Mouse (Mus musculus): Measurements from ENCODE around the gene Fut1. TPM values are rescaled to one million over a fixed set of nuclear protein-coding genes. Genes with fewer than 3 reads are reported as not detected.
"Not testable (repeated sequence)": the region's sequence is repeated elsewhere in the genome, so short reads cannot be mapped to it uniquely, and the experiment has no call there.

Fut1 gene
- total RNA-seq, 1 experiment from 2014 or later = 0.25 TPM

DNA sequence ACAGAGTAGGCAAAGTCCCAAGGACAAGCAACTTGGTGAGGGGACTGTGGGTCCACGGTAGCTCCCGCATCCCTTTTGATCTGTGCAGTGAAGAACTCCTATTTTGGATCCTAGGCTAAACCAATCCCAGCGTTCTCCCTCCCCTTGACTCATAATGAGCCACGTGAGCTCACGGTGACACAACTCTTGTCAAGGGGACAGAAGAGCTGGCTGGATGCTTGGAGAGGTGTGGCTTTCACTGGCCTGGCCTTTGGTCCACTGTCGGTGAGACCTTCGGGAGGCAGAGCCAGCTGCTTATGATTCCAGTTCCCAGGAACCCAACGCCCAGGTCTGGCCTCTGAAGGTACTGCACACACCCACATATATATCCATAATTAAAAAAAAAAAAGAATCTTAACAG, 32.3 kb downstream of the Fut1 start:
- no peak for ATAC-seq (replicated peaks in 1 of 2; ENCODE audit: insufficient read depth in 1 of 2, low FRiP score in 2 of 2, low TSS enrichment in 1 of 2, low read depth in 1 of 2, poor library complexity in 2 of 2, severe bottlenecking in 2 of 2)

DNA sequence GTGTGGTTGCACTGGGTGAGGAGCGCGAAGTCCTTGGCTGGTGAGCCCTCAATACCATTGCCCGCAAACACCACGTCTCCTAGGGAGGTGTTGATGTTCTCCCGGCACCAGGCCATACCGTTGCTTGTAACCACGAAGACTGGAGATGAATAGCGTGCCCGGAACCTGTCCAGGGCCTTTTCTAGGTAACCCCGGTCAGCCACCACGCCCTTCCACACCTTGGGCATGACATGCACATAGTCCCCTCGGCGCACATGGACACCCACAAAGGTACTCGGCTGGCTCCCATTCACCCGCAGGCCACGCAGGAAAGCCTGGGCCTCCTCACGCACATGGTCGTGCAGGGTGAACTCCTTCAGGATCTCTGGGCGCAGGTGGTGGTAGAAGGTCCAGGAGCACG, 33.4 kb downstream of the Fut1 start:
- ATAC-seq (replicated peaks in 1 of 2; ENCODE audit: insufficient read depth in 1 of 2, low FRiP score in 2 of 2, low TSS enrichment in 1 of 2, low read depth in 1 of 2, poor library complexity in 2 of 2, severe bottlenecking in 2 of 2) = not testable (repeated sequence)

DNA sequence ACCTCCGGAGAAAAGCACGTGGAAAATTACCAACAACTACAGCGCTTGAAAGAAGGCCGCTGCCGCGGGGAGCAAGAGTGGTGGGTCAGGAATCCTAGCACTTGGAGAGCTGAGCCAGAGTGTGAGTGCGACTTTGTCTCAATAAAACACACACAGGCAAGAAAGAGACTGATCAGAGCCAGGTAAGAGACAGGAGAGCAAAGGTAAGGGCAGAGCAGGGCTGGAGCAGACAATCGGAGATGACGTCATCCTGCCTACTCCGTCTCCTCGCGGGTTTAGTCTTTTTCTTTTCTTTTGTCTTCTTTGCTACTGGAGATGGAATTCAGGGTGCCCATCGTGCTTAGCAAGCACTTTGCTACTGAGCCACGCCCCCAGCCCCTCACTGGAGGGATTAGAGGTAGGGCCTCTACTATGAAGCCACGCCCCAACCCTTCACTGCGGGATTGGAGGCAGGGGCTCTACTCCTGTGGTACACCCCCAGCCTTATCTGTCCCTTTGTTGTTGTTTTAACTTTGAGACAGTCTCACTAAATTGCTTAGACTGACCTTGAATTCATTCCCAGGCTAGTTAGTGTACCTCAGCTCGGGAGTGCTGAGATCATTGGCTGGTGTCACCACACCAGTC, 37.4 kb downstream of the Fut1 start:
- peak in 1 of 2 experiments; percentile 17; a peak in 1 of 4 replicates for ATAC-seq (replicated peaks in 1 of 2; ENCODE audit: insufficient read depth in 1 of 2, low FRiP score in 2 of 2, low TSS enrichment in 1 of 2, low read depth in 1 of 2, poor library complexity in 2 of 2, severe bottlenecking in 2 of 2)

GRCm38 (mm10) chr7:45660746-45661478, 43.8 kb downstream of the Fut1 start:
- peak; percentile 56 to 74; a peak in 3 of 4 replicates for ATAC-seq (replicated peaks in 1 of 2; ENCODE audit: insufficient read depth in 1 of 2, low FRiP score in 2 of 2, low TSS enrichment in 1 of 2, low read depth in 1 of 2, poor library complexity in 2 of 2, severe bottlenecking in 2 of 2)

DNA sequence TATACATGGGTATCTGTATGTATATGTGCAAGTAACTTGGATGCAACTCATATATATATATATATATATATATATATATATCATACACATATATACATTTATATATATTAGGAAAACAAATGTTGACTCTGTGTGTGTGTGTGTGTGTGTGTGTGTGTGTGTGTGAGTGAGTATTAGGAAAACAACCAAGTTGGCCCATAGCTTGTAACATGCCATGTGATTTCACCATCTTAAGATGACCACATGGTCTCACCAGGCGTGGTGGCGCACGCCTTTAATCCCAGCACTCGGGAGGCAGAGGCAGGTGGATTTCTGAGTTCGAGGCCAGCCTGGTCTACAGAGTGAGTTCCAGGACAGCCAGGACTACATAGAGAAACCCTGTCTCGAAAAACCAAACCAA, 44.6 kb downstream of the Fut1 start:
- ATAC-seq (replicated peaks in 1 of 2; ENCODE audit: insufficient read depth in 1 of 2, low FRiP score in 2 of 2, low TSS enrichment in 1 of 2, low read depth in 1 of 2, poor library complexity in 2 of 2, severe bottlenecking in 2 of 2) = not testable (repeated sequence)

GRCm38 (mm10) chr7:45665303-45666138, 48.4 kb downstream of the Fut1 start:
- ATAC-seq (replicated peaks in 1 of 2; ENCODE audit: insufficient read depth in 1 of 2, low FRiP score in 2 of 2, low TSS enrichment in 1 of 2, low read depth in 1 of 2, poor library complexity in 2 of 2, severe bottlenecking in 2 of 2) = no peak

- no peak for ATAC-seq (replicated peaks in 1 of 2; ENCODE audit: insufficient read depth in 1 of 2, low FRiP score in 2 of 2, low TSS enrichment in 1 of 2, low read depth in 1 of 2, poor library complexity in 2 of 2, severe bottlenecking in 2 of 2)
Observed at GRCm38 (mm10) chr7:45666161-45666560, 49.1 kb downstream of the Fut1 start, which contains the start of gene Fut2. Gene Fut2, minus strand, starts transcription at chr7:45666394.

DNA sequence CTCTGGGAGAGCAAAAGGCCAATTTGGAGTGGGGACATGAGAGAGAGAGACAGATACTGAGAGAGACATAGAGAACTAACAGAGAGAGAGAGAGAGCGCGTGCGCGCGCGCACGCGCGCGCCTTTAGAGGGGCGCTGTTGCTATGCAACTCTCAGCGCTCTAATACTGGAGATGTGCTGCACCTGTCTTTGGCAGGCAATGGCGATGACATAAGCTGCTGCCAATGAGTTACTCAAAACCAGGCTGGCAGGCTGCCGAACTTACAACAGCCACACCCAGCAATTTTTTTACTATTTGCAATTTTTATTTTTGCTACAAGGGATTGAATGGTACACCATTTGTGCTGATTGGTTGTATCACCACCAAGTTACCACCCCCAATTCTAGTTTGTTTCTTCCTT, 50.7 kb downstream of the Fut1 start:
- no peak for ATAC-seq (replicated peaks in 1 of 2; ENCODE audit: insufficient read depth in 1 of 2, low FRiP score in 2 of 2, low TSS enrichment in 1 of 2, low read depth in 1 of 2, poor library complexity in 2 of 2, severe bottlenecking in 2 of 2)

GRCm38 (mm10) chr7:45668921-45669320, 51.8 kb downstream of the Fut1 start:
- ATAC-seq (replicated peaks in 1 of 2; ENCODE audit: insufficient read depth in 1 of 2, low FRiP score in 2 of 2, low TSS enrichment in 1 of 2, low read depth in 1 of 2, poor library complexity in 2 of 2, severe bottlenecking in 2 of 2) = no peak

Other genes with a start within 250 kb of the Fut1 start
- gene Lin7b, start 246.7 kb upstream of the Fut1 start, total RNA-seq (2017) = 3.2 TPM in 1 of 2 replicates, not detected in the other
- gene Snrnp70, start 221.5 kb upstream of the Fut1 start, total RNA-seq (2017) = 498 and 589 TPM in 2 replicates
- gene Kcna7, start 211.6 kb upstream of the Fut1 start, total RNA-seq (2017) = not detected in 2 replicates
- 0.79 TPM in 1 of 2 replicates, not detected in the other for gene Ntf5, start 203.6 kb upstream of the Fut1 start, total RNA-seq (2017)
- gene Lhb, start 196.5 kb upstream of the Fut1 start, total RNA-seq (2017) = not detected in 2 replicates
- gene Gys1, start 182.4 kb upstream of the Fut1 start, total RNA-seq (2017) = 8.5 and 11.3 TPM in 2 replicates
- 134 and 137 TPM in 2 replicates for gene Ruvbl2, start 179.2 kb upstream of the Fut1 start, total RNA-seq (2017)
- gene Ftl1, start 157.4 kb upstream of the Fut1 start, total RNA-seq (2017) = 599 and 753 TPM in 2 replicates
- gene Bax, start 150.4 kb upstream of the Fut1 start, total RNA-seq (2017) = 18.0 and 28.0 TPM in 2 replicates
- gene Tulp2, start 135.4 kb upstream of the Fut1 start, total RNA-seq (2017) = not detected in 2 replicates
- gene Gm45808, start 130.5 kb upstream of the Fut1 start, total RNA-seq (2017) = not detected in 2 replicates
- 16.9 and 21.6 TPM in 2 replicates for gene Dhdh, start 128.5 kb upstream of the Fut1 start, total RNA-seq (2017)
- gene Nucb1, start 106.9 kb upstream of the Fut1 start, total RNA-seq (2017) = 255 and 378 TPM in 2 replicates
- gene Ppp1r15a, start 91.0 kb upstream of the Fut1 start, total RNA-seq (2017) = 267 and 291 TPM in 2 replicates
- gene Plekha4, start 91.0 kb upstream of the Fut1 start, total RNA-seq (2017) = 0.31 and 3.1 TPM in 2 replicates
- not detected in 2 replicates for gene Hsd17b14, start 62.4 kb upstream of the Fut1 start, total RNA-seq (2017)
- 16.4 and 20.9 TPM in 2 replicates for gene Bcat2, start 47.1 kb upstream of the Fut1 start, total RNA-seq (2017)
- not detected in 2 replicates for gene Fgf21, start 1.8 kb upstream of the Fut1 start, total RNA-seq (2017)
- gene Izumo1, start 4.5 kb downstream of the Fut1 start, total RNA-seq (2017) = not detected in 2 replicates
- gene Rasip1, start 10.2 kb downstream of the Fut1 start, total RNA-seq (2017) = 0.94 TPM in 1 of 2 replicates, not detected in the other
- gene Mamstr, start 22.7 kb downstream of the Fut1 start, total RNA-seq (2017) = not detected in 2 replicates
- not detected in 2 replicates for gene Fut2, start 49.1 kb downstream of the Fut1 start, total RNA-seq (2017)
- gene Ntn5, start 66.7 kb downstream of the Fut1 start, total RNA-seq (2017) = not detected in 2 replicates
- not detected in 2 replicates for gene Sec1, start 77.1 kb downstream of the Fut1 start, total RNA-seq (2017)
- 0.30 and 1.1 TPM in 2 replicates for gene Car11, start 82.6 kb downstream of the Fut1 start, total RNA-seq (2017)
- gene Dbp, start 87.8 kb downstream of the Fut1 start, total RNA-seq (2017) = 11.5 and 25.3 TPM in 2 replicates
- gene Rpl18, start 98.2 kb downstream of the Fut1 start, total RNA-seq (2017) = 1,764 and 1,816 TPM in 2 replicates
- 8.2 and 10.9 TPM in 2 replicates for gene Sphk2, start 100.7 kb downstream of the Fut1 start, total RNA-seq (2017)
- 0.79 and 1.8 TPM in 2 replicates for gene Fam83e, start 103.9 kb downstream of the Fut1 start, total RNA-seq (2017)
- gene Spaca4, start 108.5 kb downstream of the Fut1 start, total RNA-seq (2017) = not detected in 2 replicates
- gene Lmtk3, start 166.4 kb downstream of the Fut1 start, total RNA-seq (2017) = 0.10 TPM in 1 of 2 replicates, not detected in the other
- 4.1 TPM in 1 of 2 replicates, not detected in the other for gene Sult2b1, start 167.4 kb downstream of the Fut1 start, total RNA-seq (2017)
- 46.6 and 82.7 TPM in 2 replicates for gene Cyth2, start 197.3 kb downstream of the Fut1 start, total RNA-seq (2017)
- 0.63 TPM in 1 of 2 replicates, not detected in the other for gene Kcnj14, start 207.5 kb downstream of the Fut1 start, total RNA-seq (2017)
- gene Grwd1, start 213.7 kb downstream of the Fut1 start, total RNA-seq (2017) = 17.1 and 19.3 TPM in 2 replicates

All from hematopoietic stem cell, adult 5-6 weeks (primary cell).